ENCODE assay signal across 9 mouse cellular contexts in the genomic region with DNA sequence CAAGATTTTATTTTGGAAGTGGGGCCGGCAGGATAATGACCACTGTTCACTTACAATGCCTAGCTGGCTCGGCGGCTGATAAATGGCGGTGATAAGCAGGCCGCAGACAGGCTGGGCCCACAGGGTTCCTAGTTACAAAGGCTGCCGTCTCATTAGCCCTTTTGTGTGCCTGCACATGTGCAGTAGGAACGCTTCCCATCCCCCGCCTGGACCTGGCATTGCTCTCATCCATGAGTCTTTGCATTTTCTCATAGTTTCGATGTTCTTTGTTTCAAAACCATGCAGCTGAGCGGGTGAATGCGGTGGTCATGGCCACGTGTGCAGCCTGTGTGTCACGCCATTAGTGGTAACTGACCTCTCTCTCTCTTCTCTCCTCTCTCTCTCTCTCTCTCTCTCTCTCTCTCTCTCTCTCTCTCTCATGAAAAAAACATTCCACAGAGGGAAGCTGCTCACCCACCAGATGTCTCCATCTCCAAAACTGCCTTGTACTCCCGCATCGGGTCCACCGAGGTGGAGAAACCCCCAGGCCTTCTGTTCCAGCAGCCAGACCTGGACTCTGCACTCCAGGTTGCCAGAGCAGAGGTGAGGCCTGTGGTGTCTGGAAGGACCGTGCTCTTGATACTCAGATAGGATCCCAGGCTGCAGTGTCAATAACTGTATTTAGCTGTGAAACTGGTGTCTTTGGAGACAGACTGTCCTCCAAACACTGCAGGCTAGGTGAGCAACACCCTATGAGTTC. TPM values are rescaled to one million over a fixed set of nuclear protein-coding genes. Genes with fewer than 3 reads are reported as not detected.
A peak's percentile ranks its signal among the peaks of the same experiment; 100 is the strongest.
DNase-seq lines count a peak whose midpoint lies in the region; ATAC-seq and TF ChIP-seq lines count a peak whose summit lies in the region.
"Had no signal": no experiment of that assay in that cellular context is flagged by ENCODE, and none has a peak within 500 bp of the region (broad histone marks: within the 10 kb centered on the region; RNA-seq: fewer than 3 reads in every experiment).

No protein-coding gene starts in this region.

- H3K4me2 ChIP-seq in kidney, embryonic 14.5 days (replicated peaks; ENCODE audit: low read depth, low read length), result no peak overlapping the region
- H3K4me2 ChIP-seq in hindbrain, embryonic 16.5 days (ENCODE audit: low read length), result no peak overlapping the region
- no peak overlapping the region for H3K4me2 ChIP-seq in neural tube, embryonic 13.5 days
- H3K4me2 ChIP-seq: liver, embryonic 15.5 days had no signal

- 70% methylated on average over 17 of the region's 17 CpGs for WGBS in kidney, embryonic 14.5 days
- 62% methylated on average over 17 of the region's 17 CpGs for WGBS in embryonic facial prominence, embryonic 10.5 days
- WGBS in hindbrain, embryonic 16.5 days, result 15% methylated on average over 17 of the region's 17 CpGs
- WGBS in neural tube, embryonic 13.5 days, result 20% methylated on average over 17 of the region's 17 CpGs
- WGBS in heart, adult 2 months, result 69% methylated on average over 17 of the region's 17 CpGs

- no peak for DNase-seq in kidney, adult 9 months
- peak; percentile 60 for DNase-seq in embryonic facial prominence, embryonic 10.5 days (ENCODE audit: low spot score)
- DNase-seq in adrenal gland, adult (ENCODE audit: inconsistent age in 2 of 2, low spot score in 1 of 2), result no peak
- no peak for DNase-seq in urinary bladder, postnatal 10 days (ENCODE audit: low spot score)
- no peak for DNase-seq in heart, adult 2 months

- H3K4me1 ChIP-seq in kidney, embryonic 14.5 days (ENCODE audit: control insufficient read depth, insufficient read depth, low read length), result no peaks in the 10 kb centered on the region
- H3K4me1 ChIP-seq in embryonic facial prominence, embryonic 10.5 days, result peaks cover 27% of the 10 kb centered on the region
- H3K4me1 ChIP-seq in hindbrain, embryonic 16.5 days (ENCODE audit: control insufficient read depth, insufficient read depth, low read depth, low read length), result peaks cover 9% of the 10 kb centered on the region
- H3K4me1 ChIP-seq in neural tube, embryonic 13.5 days (replicated peaks), result peaks cover 55% of the 10 kb centered on the region
- peaks cover 7% of the 10 kb centered on the region; the same call in 1 of the 2 replicates for H3K4me1 ChIP-seq in heart, adult 2 months (ENCODE audit: control insufficient read depth, insufficient read depth, low read length)
- H3K4me1 ChIP-seq: liver, embryonic 15.5 days had no signal

- ATAC-seq in kidney, embryonic 14.5 days (ENCODE audit: low FRiP score, low TSS enrichment), result no peak
- peak; percentile 48 for ATAC-seq in hindbrain, embryonic 16.5 days
- peak; percentile 72 for ATAC-seq in neural tube, embryonic 13.5 days (ENCODE audit: low read depth)

- H3K9me3 ChIP-seq in kidney, embryonic 14.5 days (ENCODE audit: control insufficient read depth, low read length), result no peaks in the 10 kb centered on the region
- no peaks in the 10 kb centered on the region for H3K9me3 ChIP-seq in embryonic facial prominence, embryonic 10.5 days
- H3K9me3 ChIP-seq in hindbrain, embryonic 16.5 days (ENCODE audit: control insufficient read depth, low read length), result no peaks in the 10 kb centered on the region
- no peaks in the 10 kb centered on the region for H3K9me3 ChIP-seq in neural tube, embryonic 13.5 days
- H3K9me3 ChIP-seq: liver, embryonic 15.5 days had no signal

- peak overlapping the region; percentile 1; the same call in 1 of the 2 replicates for H3K27ac ChIP-seq in kidney, embryonic 14.5 days (ENCODE audit: low read depth, low read length)
- H3K27ac ChIP-seq in embryonic facial prominence, embryonic 10.5 days (replicated peaks), result peak overlapping the region; percentile 84
- H3K27ac ChIP-seq in hindbrain, embryonic 16.5 days (ENCODE audit: low read depth, low read length), result peak overlapping the region; percentile 36
- peak overlapping the region; percentile 89 for H3K27ac ChIP-seq in neural tube, embryonic 13.5 days (replicated peaks)
- H3K27ac ChIP-seq in heart, adult 2 months, result no peak overlapping the region
- H3K27ac ChIP-seq: liver, embryonic 15.5 days had no signal

- H3K27me3 ChIP-seq in kidney, embryonic 14.5 days (ENCODE audit: control insufficient read depth, insufficient read depth, low read length), result no peaks in the 10 kb centered on the region
- no peaks in the 10 kb centered on the region for H3K27me3 ChIP-seq in embryonic facial prominence, embryonic 10.5 days (replicated peaks; ENCODE audit: low read depth, poor library complexity, severe bottlenecking)
- no peaks in the 10 kb centered on the region for H3K27me3 ChIP-seq in hindbrain, embryonic 16.5 days (replicated peaks; ENCODE audit: control insufficient read depth, insufficient read depth, low read length)
- no peaks in the 10 kb centered on the region for H3K27me3 ChIP-seq in neural tube, embryonic 13.5 days
- H3K27me3 ChIP-seq in heart, adult 2 months (ENCODE audit: control insufficient read depth, insufficient read depth, low read length), result no peaks in the 10 kb centered on the region
- H3K27me3 ChIP-seq: liver, embryonic 15.5 days had no signal

- H3K4me3 ChIP-seq in kidney, embryonic 14.5 days (ENCODE audit: low read length), result no peak overlapping the region
- H3K4me3 ChIP-seq in embryonic facial prominence, embryonic 10.5 days, result no peak overlapping the region
- no peak overlapping the region for H3K4me3 ChIP-seq in hindbrain, embryonic 16.5 days (ENCODE audit: low read length)
- no peak overlapping the region for H3K4me3 ChIP-seq in neural tube, embryonic 13.5 days
- H3K4me3 ChIP-seq in heart, adult 2 months, result no peak overlapping the region
- H3K4me3 ChIP-seq: liver, embryonic 15.5 days had no signal

- intact Hi-C loops in heart, adult 2 months (cut with DNase I), result no loop called here

- H3K79me2 ChIP-seq in heart, adult 2 months (replicated peaks; ENCODE audit: control insufficient read depth, insufficient read depth, low read length), result no peaks in the 10 kb centered on the region

- no peak for TF ChIP-seq POLR2A in heart, adult 2 months (IDR thresholded peaks at IDR 0.05; ENCODE audit: insufficient read depth, low read depth, low read length)

- no peak for TF ChIP-seq EP300 in heart, adult 2 months (IDR thresholded peaks at IDR 0.05; ENCODE audit: insufficient read depth, low read depth, low read length)

- no peak overlapping the region for H3K9ac ChIP-seq in kidney, embryonic 14.5 days (ENCODE audit: low read depth, low read length)
- H3K9ac ChIP-seq in hindbrain, embryonic 16.5 days (ENCODE audit: low read depth, low read length), result no peak overlapping the region
- H3K9ac ChIP-seq in neural tube, embryonic 13.5 days, result peak overlapping the region; percentile 41; the same call in 1 of the 2 replicates
- H3K9ac ChIP-seq in heart, adult 2 months (ENCODE audit: low read depth, low read length), result no peak overlapping the region
- H3K9ac ChIP-seq: liver, embryonic 15.5 days had no signal

- TF ChIP-seq CTCF in heart, adult 2 months (IDR thresholded peaks at IDR 0.05), result no peak

- H3K36me3 ChIP-seq in kidney, embryonic 14.5 days (ENCODE audit: control insufficient read depth, insufficient read depth, low read length), result peaks cover 52% of the 10 kb centered on the region
- peaks cover 97% of the 10 kb centered on the region for H3K36me3 ChIP-seq in embryonic facial prominence, embryonic 10.5 days (replicated peaks)
- H3K36me3 ChIP-seq in hindbrain, embryonic 16.5 days (ENCODE audit: control insufficient read depth, insufficient read depth, low read length), result peaks cover 13% of the 10 kb centered on the region
- H3K36me3 ChIP-seq in neural tube, embryonic 13.5 days, result peaks cover 71% of the 10 kb centered on the region
- H3K36me3 ChIP-seq in heart, adult 2 months (ENCODE audit: control insufficient read depth, insufficient read depth, low read length), result peaks cover 3% of the 10 kb centered on the region; the same call in 1 of the 2 replicates
- H3K36me3 ChIP-seq: liver, embryonic 15.5 days had no signal

RNA-seq across cellular contexts. Expression of a gene that starts 22.9 kb away (rescaled TPM):
- polyA plus RNA-seq in kidney, embryonic 14.5 days (2014; fragmentation: Nextera tagmentation; extraction: Ambion mirVana), result not detected in 2 replicates
- polyA plus RNA-seq in embryonic facial prominence, embryonic 10.5 days (2016; fragmentation: Nextera tagmentation; extraction: Ambion mirVana), result 0.14 TPM in 1 of 2 replicates, not detected in the other
- polyA plus RNA-seq in hindbrain, embryonic 16.5 days (2015; fragmentation: Nextera tagmentation; extraction: Ambion mirVana), result not detected in 2 replicates
- polyA plus RNA-seq in neural tube, embryonic 13.5 days (2015; fragmentation: Nextera tagmentation; extraction: Ambion mirVana), result 0.11 and 0.25 TPM in 2 replicates
- total RNA-seq in heart, adult 2 months (2021), result not detected
- polyA plus RNA-seq in heart, adult 2 months (2012; rRNA removed), result 0.18 and 0.20 TPM in 2 replicates
- polyA plus RNA-seq: liver, embryonic 15.5 days had no signal
